Mouse (Mus musculus) midbrain, embryonic 11.5 days (tissue): Measurements from ENCODE around the gene 3100002H09Rik. TPM values are rescaled to one million over a fixed set of nuclear protein-coding genes. Genes with fewer than 3 reads are reported as not detected.

ENCODE experiments used
- polyA plus RNA-seq: library from polyadenylated mRNA; unstranded; fragments of >200 nt; fragmentation: Nextera tagmentation; extraction: Ambion mirVana; gene quantifications from 2 replicates; pipeline ENCODE4 v1.2.1, GENCODE M21; 2014

3100002H09Rik gene
- polyA plus RNA-seq, 1 experiment from 2014 or later: 0.16 TPM

Other genes starting within 250 kb of the 3100002H09Rik start
- gene Pou3f1, start 46.0 kb upstream of the 3100002H09Rik start, polyA plus RNA-seq: 19.2 and 20.5 TPM in 2 replicates
- gene Utp11, start 82.8 kb upstream of the 3100002H09Rik start, polyA plus RNA-seq: 66.2 and 75.4 TPM in 2 replicates
- 3.9 and 4.5 TPM in 2 replicates for gene Fhl3, start 89.9 kb upstream of the 3100002H09Rik start, polyA plus RNA-seq
- gene Sf3a3, start 104.0 kb upstream of the 3100002H09Rik start, polyA plus RNA-seq: 221 and 236 TPM in 2 replicates
- gene Inpp5b, start 131.0 kb upstream of the 3100002H09Rik start, polyA plus RNA-seq: 24.6 and 28.2 TPM in 2 replicates
- 12.9 and 16.7 TPM in 2 replicates for gene Mtf1, start 191.3 kb upstream of the 3100002H09Rik start, polyA plus RNA-seq
- 43.0 and 47.9 TPM in 2 replicates for gene Yrdc, start 239.9 kb upstream of the 3100002H09Rik start, polyA plus RNA-seq
- gene 1110065P20Rik, start 240.4 kb upstream of the 3100002H09Rik start, polyA plus RNA-seq: 52.7 and 60.0 TPM in 2 replicates